Comparison of ENCODE assay signal across 10 mouse cellular contexts in genomic region chr5:104072272-104072886, GRCm38 (mm10). TPM values are rescaled to one million over a fixed set of nuclear protein-coding genes. Genes with fewer than 3 reads are reported as not detected.
DNase-seq lines count a peak whose midpoint lies in the region; ATAC-seq and TF ChIP-seq lines count a peak whose summit lies in the region.
"Had no signal": no experiment of that assay in that cellular context is flagged by ENCODE, and none has a peak within 500 bp of the region (broad histone marks: within the 10 kb centered on the region; RNA-seq: fewer than 3 reads in every experiment).

No protein-coding gene starts in this region.

- WGBS in liver, adult 2 months = 51% methylated on average over 6 of the region's 8 CpGs
- 10% methylated on average over 8 of the region's 8 CpGs for WGBS in forebrain, postnatal 0 days
- 50% methylated on average over 6 of the region's 8 CpGs for WGBS in limb, embryonic 15.5 days
- 22% methylated on average over 7 of the region's 8 CpGs for WGBS in stomach, embryonic 15.5 days

- no peaks in the 10 kb centered on the region for H3K9me3 ChIP-seq in forebrain, postnatal 0 days (ENCODE audit: low read length)
- H3K9me3 ChIP-seq in limb, embryonic 15.5 days = no peaks in the 10 kb centered on the region
- no peaks in the 10 kb centered on the region for H3K9me3 ChIP-seq in stomach, embryonic 15.5 days

- intact Hi-C loops in gastrocnemius, postnatal 14 days (cut with DNase I; ENCODE audit: low total_unique reads) = no loop called here

- no peaks in the 10 kb centered on the region for H3K79me2 ChIP-seq in liver, adult 2 months (ENCODE audit: control insufficient read depth, insufficient read depth, low read length)

- H3K4me1 ChIP-seq in liver, adult 2 months (ENCODE audit: control insufficient read depth, insufficient read depth, low read length) = no peaks in the 10 kb centered on the region
- 0 out of 2 replicates have a peak, but pooled peaks cover 5% of the 10 kb centered on the region for H3K4me1 ChIP-seq in forebrain, postnatal 0 days (ENCODE audit: insufficient read depth)
- 0 out of 2 replicates have a peak, but pooled peaks cover 5% of the 10 kb centered on the region for H3K4me1 ChIP-seq in limb, embryonic 15.5 days
- H3K4me1 ChIP-seq in stomach, embryonic 15.5 days = peaks cover 7% of the 10 kb centered on the region; the same call in 1 of the 2 replicates

- no peak for TF ChIP-seq POLR2A in liver, adult 2 months (IDR thresholded peaks at IDR 0.05; ENCODE audit: extremely low read depth, insufficient read depth, low read length)

- no peaks in the 10 kb centered on the region for H3K36me3 ChIP-seq in liver, adult 2 months (ENCODE audit: control insufficient read depth, insufficient read depth, low read length)
- H3K36me3 ChIP-seq in forebrain, postnatal 0 days (ENCODE audit: insufficient read depth) = no peaks in the 10 kb centered on the region
- no peaks in the 10 kb centered on the region for H3K36me3 ChIP-seq in limb, embryonic 15.5 days
- H3K36me3 ChIP-seq in stomach, embryonic 15.5 days = no peaks in the 10 kb centered on the region

- peak; percentile 84 for ATAC-seq in forebrain, postnatal 0 days
- ATAC-seq in limb, embryonic 15.5 days (ENCODE audit: insufficient number of reproducible peaks, low FRiP score, low TSS enrichment, low read depth) = peak; percentile 96
- peak; percentile 89 for ATAC-seq in stomach, embryonic 15.5 days (ENCODE audit: insufficient read depth, low FRiP score, low read depth)

- DNase-seq in liver, adult 2 months (ENCODE audit: extremely low read depth, low read depth, low spot score) = peak; percentile 12
- DNase-seq in liver = no peak
- peak; percentile 43 for DNase-seq in forebrain, postnatal 0 days
- DNase-seq in spleen, adult 18-20 months = no peak
- no peak for DNase-seq in gastrocnemius, postnatal 14 days
- DNase-seq in thymus, postnatal 10 days (ENCODE audit: low spot score in 2 of 2) = no peak

- no peak overlapping the region for H3K4me2 ChIP-seq in forebrain, postnatal 0 days (ENCODE audit: low read depth)
- H3K4me2 ChIP-seq in limb, embryonic 15.5 days = no peak overlapping the region
- 0 out of 2 replicates have a peak overlapping the region, but pooled peaks have one; percentile 10 for H3K4me2 ChIP-seq in stomach, embryonic 15.5 days

- no peak overlapping the region for H3K4me3 ChIP-seq in liver, adult 2 months (ENCODE audit: insufficient read depth, low read depth, low read length)
- H3K4me3 ChIP-seq in forebrain, postnatal 0 days (ENCODE audit: low read depth, low read length) = no peak overlapping the region
- H3K4me3 ChIP-seq in limb, embryonic 15.5 days = no peak overlapping the region
- H3K4me3 ChIP-seq in stomach, embryonic 15.5 days (replicated peaks) = no peak overlapping the region

- TF ChIP-seq CTCF in liver, adult 2 months (IDR thresholded peaks at IDR 0.05; ENCODE audit: low read depth, low read length) = no peak
- TF ChIP-seq CTCF in forebrain, postnatal 0 days (IDR thresholded peaks at IDR 0.05; ENCODE audit: low read depth) = no peak

- H3K27ac ChIP-seq in liver, adult 2 months (replicated peaks; ENCODE audit: insufficient read depth, low read depth, low read length) = no peak overlapping the region
- peak overlapping the region; percentile 60 for H3K27ac ChIP-seq in forebrain, postnatal 0 days (ENCODE audit: low read depth, low read length)
- H3K27ac ChIP-seq in limb, embryonic 15.5 days = no peak overlapping the region
- peak overlapping the region; percentile 21; the same call in 1 of the 2 replicates for H3K27ac ChIP-seq in stomach, embryonic 15.5 days

- no peaks in the 10 kb centered on the region for H3K27me3 ChIP-seq in liver, adult 2 months (ENCODE audit: control insufficient read depth, insufficient read depth, low read length)
- H3K27me3 ChIP-seq in forebrain, postnatal 0 days (ENCODE audit: insufficient read depth, low read length) = no peaks in the 10 kb centered on the region
- no peaks in the 10 kb centered on the region for H3K27me3 ChIP-seq in limb, embryonic 15.5 days
- H3K27me3 ChIP-seq in stomach, embryonic 15.5 days (replicated peaks) = no peaks in the 10 kb centered on the region

- H3K9ac ChIP-seq in liver, adult 2 months (ENCODE audit: low read depth, low read length) = no peak overlapping the region
- no peak overlapping the region for H3K9ac ChIP-seq in forebrain, postnatal 0 days
- H3K9ac ChIP-seq in limb, embryonic 15.5 days = no peak overlapping the region
- no peak overlapping the region for H3K9ac ChIP-seq in stomach, embryonic 15.5 days

RNA-seq across cellular contexts. Expression of gene Gm17660, which starts 5.0 kb away (rescaled TPM):
- not detected in 2 replicates for total RNA-seq in liver, adult 2 months (2014; rRNA removed)
- polyA plus RNA-seq in liver, adult 2 months (2012; rRNA removed) = not detected in 2 replicates
- not detected in 2 replicates for total RNA-seq in forebrain, postnatal 0 days (2014; rRNA removed)
- polyA plus RNA-seq in forebrain, postnatal 0 days (2015; fragmentation: Nextera tagmentation; extraction: Ambion mirVana) = 0.52 and 1.1 TPM in 2 replicates
- polyA plus RNA-seq in limb, embryonic 15.5 days (2015; fragmentation: Nextera tagmentation; extraction: Ambion mirVana) = not detected in 2 replicates
- polyA plus RNA-seq in stomach, embryonic 15.5 days (2015; fragmentation: Nextera tagmentation; extraction: Ambion mirVana) = not detected in 2 replicates
- total RNA-seq in gastrocnemius, postnatal 14 days (2021) = not detected
- total RNA-seq: hematopoietic stem cell, adult 5-6 weeks; MEL had no signal

RNA-seq across cellular contexts. Expression of gene Nudt9, which starts 26.3 kb away (rescaled TPM):
- total RNA-seq in liver, adult 2 months (2014; rRNA removed) = 36.6 and 40.3 TPM in 2 replicates
- 39.7 and 48.5 TPM in 2 replicates for polyA plus RNA-seq in liver, adult 2 months (2012; rRNA removed)
- total RNA-seq in forebrain, postnatal 0 days (2014; rRNA removed) = 50.3 and 55.3 TPM in 2 replicates
- polyA plus RNA-seq in forebrain, postnatal 0 days (2015; fragmentation: Nextera tagmentation; extraction: Ambion mirVana) = 72.4 and 73.8 TPM in 2 replicates
- polyA plus RNA-seq in limb, embryonic 15.5 days (2015; fragmentation: Nextera tagmentation; extraction: Ambion mirVana) = 57.0 and 59.6 TPM in 2 replicates
- 62.8 and 64.6 TPM in 2 replicates for polyA plus RNA-seq in stomach, embryonic 15.5 days (2015; fragmentation: Nextera tagmentation; extraction: Ambion mirVana)
- 10 to 100 TPM; 52.1 to 53.6 TPM for total RNA-seq in gastrocnemius, postnatal 14 days (2021)

RNA-seq across cellular contexts. Expression of gene Sparcl1, which starts 41.2 kb away (rescaled TPM):
- 4.9 and 5.0 TPM in 2 replicates for total RNA-seq in liver, adult 2 months (2014; rRNA removed)
- 2.2 and 3.0 TPM in 2 replicates for polyA plus RNA-seq in liver, adult 2 months (2012; rRNA removed)
- 342 and 344 TPM in 2 replicates for total RNA-seq in forebrain, postnatal 0 days (2014; rRNA removed)
- polyA plus RNA-seq in forebrain, postnatal 0 days (2015; fragmentation: Nextera tagmentation; extraction: Ambion mirVana) = 239 and 282 TPM in 2 replicates
- polyA plus RNA-seq in limb, embryonic 15.5 days (2015; fragmentation: Nextera tagmentation; extraction: Ambion mirVana) = 96.7 and 115 TPM in 2 replicates
- 274 and 291 TPM in 2 replicates for polyA plus RNA-seq in stomach, embryonic 15.5 days (2015; fragmentation: Nextera tagmentation; extraction: Ambion mirVana)
- total RNA-seq in gastrocnemius, postnatal 14 days (2021) = 100 to 1,000 TPM; 243 to 252 TPM
- total RNA-seq: hematopoietic stem cell, adult 5-6 weeks; MEL had no signal

RNA-seq across cellular contexts. Expression of gene Hsd17b11, which starts 50.7 kb away (rescaled TPM):
- total RNA-seq in liver, adult 2 months (2014; rRNA removed) = 119 and 154 TPM in 2 replicates
- polyA plus RNA-seq in liver, adult 2 months (2012; rRNA removed) = 72.7 and 78.8 TPM in 2 replicates
- 10.9 and 15.8 TPM in 2 replicates for total RNA-seq in forebrain, postnatal 0 days (2014; rRNA removed)
- polyA plus RNA-seq in forebrain, postnatal 0 days (2015; fragmentation: Nextera tagmentation; extraction: Ambion mirVana) = 3.2 and 4.6 TPM in 2 replicates
- 2.9 and 4.0 TPM in 2 replicates for polyA plus RNA-seq in limb, embryonic 15.5 days (2015; fragmentation: Nextera tagmentation; extraction: Ambion mirVana)
- polyA plus RNA-seq in stomach, embryonic 15.5 days (2015; fragmentation: Nextera tagmentation; extraction: Ambion mirVana) = 6.8 and 7.0 TPM in 2 replicates
- 10 to 100 TPM; 13.7 to 14.1 TPM for total RNA-seq in gastrocnemius, postnatal 14 days (2021)

Comparison
In these comparisons a context has a peak if more than half of its experiments do, and no peak if none do; other contexts are left out.
1. DNase-seq: peak in liver, adult 2 months (single experiment) and forebrain, postnatal 0 days (single experiment); none in liver (single experiment), spleen, adult 18-20 months (0 of 2), gastrocnemius, postnatal 14 days (single experiment) and thymus, postnatal 10 days (0 of 2).
2. H3K27ac ChIP-seq: peak in forebrain, postnatal 0 days (single experiment) and stomach, embryonic 15.5 days (single experiment); none in liver, adult 2 months (single experiment) and limb, embryonic 15.5 days (single experiment).
3. RNA of gene Sparcl1, which starts 41.2 kb away (polyA plus RNA-seq): 239 to 282 TPM in forebrain, postnatal 0 days, 274 to 291 TPM in stomach, embryonic 15.5 days and 96.7 to 115 TPM in limb, embryonic 15.5 days; 2.2 to 3.0 TPM in liver, adult 2 months; every median in the first group is over 10 times any median in the second.
4. Peak in every context shown above with its lines, with median percentiles within 50 percentile points of each other: ATAC-seq.